Mouse (Mus musculus): ENCODE data around the gene Kcmf1.
A peak's percentile ranks its signal among the peaks of the same experiment; 100 is the strongest.

Kcmf1 gene

DNA sequence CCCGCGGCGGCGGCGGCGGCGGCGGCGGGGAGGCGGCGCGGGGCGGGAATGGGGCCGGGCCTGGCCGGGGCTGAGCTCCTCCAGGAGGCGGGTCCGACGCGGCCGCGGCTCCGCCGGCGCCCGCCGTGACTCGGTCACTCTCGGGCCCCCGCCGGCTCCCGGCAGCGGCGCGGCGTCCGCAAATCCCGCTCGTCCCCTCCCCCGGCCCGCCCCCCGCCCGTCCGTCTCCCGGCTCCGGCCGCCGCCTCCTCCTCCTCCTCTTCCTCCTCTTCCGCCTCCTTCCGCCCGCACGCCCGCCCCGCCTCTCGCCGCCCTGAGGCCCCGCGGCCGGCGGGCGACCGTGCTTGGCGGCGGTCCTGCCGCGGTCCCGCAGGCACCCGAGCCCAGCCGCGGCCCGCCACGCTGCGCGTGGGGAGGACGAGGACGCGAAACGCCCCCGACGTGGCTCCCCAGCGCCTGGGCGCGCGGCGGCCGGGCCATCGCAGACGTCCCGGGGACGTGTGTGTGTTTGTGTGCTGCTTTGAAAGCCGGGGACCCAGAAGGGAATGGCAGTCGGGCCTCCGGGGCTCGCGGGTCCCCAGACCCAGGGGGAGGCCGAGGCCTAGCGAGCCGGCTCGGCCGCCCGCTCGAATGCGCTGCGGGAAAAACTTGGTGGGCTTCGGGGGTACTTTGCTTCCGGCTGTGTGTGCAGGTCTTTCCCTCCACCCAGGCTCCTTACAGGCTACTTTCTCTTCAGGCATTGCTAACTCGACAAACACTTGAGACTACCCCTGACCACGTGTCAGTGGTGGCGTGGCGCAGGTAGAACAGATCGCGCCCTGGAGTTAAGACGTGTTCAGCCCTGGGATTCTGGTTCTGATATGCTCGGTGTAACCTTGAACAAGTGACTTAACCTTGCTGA is at the start of gene Kcmf1:
Kcmf1 (minus strand) TSS at position 199 of the 901 bp plus-strand sequence.
- peak; percentile 86 for DNase-seq

DNA sequence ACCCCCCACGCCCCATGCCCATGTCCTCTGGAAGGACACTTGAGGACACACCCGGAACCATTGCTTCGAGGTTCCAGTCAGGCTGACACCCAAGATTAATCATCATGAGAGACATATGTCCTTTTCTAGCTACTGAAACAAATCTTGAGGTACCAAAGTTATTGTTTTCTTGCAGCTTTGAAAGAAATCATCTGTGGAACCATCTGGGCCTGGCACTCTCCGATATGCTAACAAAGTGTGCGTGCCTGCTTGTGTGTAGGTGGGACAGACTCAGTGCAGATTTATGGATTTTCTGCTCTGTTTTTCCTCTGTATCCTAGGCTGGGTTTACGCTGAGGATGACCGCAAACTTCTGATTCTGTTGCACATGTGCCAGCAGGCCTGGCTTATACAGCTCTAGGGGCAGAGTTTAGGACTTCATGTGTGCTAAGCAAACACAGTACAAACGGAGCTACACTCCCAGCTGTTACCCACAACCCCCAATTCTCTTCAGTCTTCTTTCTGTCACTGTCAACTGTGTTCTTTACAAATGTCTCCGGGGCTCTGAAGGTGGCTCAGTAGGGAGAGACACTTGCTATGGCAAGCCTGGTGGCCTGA is 49.5 kb upstream of the Kcmf1 start:
- no peak for DNase-seq

DNA sequence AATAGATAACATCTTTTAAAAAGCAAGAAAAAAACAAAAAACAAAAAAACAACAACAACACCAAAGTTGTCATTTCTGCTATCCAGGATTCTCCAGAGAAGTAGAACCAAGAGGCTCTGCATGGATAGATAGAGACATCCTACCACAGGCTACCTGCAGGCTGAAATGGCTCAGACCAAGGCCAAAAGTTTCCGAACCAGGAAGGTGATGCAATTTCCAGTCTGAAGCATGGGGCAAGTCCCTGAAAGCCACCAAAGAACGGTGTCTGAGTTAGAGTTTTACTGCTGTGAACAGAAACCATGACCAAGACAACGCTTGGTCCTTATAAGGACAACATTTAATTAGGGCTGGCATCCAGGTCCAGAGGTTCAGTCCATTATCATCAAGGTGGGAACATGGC is 48.6 kb upstream of the Kcmf1 start:
- no peak for DNase-seq

DNA sequence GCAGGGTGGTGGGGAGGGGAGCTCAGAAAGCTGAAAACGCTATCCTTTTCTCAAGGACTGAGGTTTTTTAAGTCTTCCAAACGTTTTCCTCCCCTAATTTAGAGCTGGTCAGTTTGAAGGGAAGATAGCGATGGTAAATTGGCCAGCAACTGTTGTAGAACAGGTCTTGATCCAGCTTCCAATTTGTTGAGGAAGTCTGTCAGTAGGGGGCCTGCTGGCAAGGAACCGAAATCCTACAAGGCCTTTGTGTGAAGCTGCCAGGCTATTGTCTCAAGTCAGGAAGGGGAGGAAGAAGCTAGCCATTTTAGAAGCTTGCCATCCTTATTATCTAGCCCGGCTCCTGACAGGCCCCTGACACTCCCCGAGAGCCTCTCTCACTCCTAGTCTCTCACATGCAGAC is 48.2 kb upstream of the Kcmf1 start:
- no peak for DNase-seq

DNA sequence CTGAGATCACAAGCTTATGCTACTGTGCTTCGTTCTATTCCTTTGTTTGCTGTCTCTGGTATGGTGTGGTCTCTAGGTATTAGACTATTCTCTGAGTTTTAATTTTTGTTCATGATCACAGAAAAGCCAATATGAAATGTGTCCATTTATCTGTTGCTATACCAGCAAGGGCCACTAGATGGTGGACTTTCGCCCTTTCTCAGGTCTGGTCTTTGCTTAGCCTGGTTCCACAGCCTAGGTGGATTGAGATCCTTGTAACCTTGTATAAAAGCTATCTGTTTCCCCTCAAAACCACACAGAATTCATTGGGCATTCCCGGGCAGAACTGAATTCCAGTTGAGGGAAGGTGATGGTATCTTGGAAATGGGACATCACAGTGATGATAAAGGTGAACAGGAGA is 40.7 kb upstream of the Kcmf1 start:
- DNase-seq, result peak; percentile 52 to 58

DNA sequence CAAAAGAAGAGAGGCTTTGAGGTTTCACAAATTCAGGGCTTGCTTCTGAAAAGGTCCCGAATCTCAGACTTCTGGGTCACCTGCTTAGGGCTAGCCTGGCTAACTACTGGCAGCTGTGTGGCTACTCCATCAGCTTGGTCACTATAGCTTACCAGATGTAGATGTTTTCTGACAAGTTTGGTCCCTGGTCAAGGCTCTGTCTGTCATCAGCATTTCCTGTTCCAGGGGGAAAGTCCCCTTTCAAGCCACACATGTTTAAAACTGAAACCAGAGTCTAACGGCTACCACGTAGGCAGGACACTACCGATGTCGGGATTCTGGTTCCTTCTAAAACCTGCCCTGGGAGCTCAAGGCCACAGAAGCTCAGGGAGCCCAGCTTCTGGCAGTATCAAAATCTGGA is 38.1 kb upstream of the Kcmf1 start:
- DNase-seq, result peak in 1 of 2 experiments; percentile 18

DNA sequence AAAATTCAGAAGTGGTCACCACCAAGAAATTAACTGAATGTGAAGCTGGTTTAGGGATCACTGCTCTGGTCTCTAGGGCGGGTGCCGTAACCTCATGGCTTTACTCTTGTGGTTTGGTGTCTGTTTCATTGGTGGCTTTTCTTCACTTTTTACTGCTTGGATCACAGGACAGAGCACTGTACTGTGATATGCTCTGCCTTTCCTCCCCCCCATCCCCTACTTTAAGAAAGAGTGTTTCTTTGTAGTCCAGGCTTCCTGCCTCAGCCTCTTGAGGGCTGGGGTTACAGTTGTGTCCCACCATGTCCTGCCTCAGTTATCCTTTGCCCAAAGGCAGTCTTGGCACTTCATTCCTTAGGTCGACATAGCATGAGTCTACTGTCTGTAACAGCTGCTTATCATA is 37.7 kb upstream of the Kcmf1 start:
- no peak for DNase-seq

DNA sequence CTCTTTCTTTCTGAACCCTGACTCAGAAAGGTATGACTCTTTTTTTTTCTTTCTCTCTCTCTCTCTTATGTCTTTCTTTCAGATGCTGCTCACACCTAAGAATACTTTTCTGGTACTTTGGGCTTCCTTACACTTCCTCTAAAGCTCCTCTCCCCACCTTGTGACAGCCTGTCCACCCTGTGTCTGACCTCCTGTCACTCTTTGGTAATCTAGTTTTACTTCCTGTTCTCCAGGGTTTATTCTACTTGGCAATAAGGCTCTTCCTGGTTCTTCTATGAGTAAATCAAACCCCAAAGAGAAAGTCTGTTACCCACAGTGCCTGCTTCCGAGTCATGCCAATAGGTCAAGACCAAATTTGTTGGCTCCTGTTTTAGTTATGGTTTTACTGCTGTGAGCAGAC is 33.2 kb upstream of the Kcmf1 start:
- DNase-seq, result no peak

DNA sequence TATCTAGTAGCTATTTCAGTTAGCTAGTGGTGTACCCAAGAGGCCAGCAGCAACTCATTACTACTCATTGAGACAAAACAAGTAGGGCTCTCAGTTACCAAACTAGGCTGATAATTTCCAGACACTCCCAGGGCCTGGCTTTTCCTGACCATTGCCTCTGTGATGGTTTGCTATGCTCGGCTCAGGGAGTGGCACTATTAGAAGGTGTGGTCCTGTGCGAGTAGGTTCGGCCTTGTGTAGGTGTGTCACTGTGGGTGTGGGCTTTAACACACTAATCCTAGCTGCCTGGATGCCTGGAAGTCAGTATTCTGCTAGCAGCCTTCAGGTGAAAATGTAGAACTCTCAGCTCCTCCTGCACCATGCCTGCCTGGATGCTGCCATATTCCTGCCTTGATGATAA is 31.8 kb upstream of the Kcmf1 start:
- no peak for DNase-seq

DNA sequence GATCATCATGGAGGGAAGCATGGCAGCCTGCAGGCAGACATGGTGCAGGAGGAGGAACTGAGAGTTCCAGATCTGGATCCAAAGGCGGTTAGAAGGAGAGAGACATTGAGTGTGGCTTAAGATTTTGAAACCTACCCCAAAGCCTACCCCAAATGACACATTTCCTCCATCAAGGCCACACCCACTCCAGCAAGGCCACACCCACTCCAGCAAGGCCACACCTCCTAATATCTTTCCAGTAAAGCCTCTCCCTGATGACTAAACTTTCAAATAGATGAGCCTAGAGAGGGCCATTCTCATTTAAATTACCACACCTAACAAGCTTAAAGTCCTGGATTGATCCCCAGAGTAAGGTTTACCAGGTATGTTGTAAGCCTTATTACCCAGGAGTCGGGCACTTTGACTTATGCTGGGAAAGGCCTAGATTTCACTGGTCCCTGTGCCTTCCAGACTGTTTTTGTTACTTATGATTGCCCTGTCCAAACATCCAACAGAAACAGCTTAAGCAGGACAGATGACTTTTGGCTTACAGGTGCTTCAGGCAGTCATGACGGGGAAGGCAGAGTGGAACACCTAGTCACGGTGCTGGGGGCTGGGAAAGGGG is 30.1 kb upstream of the Kcmf1 start:
- DNase-seq, result no peak

DNA sequence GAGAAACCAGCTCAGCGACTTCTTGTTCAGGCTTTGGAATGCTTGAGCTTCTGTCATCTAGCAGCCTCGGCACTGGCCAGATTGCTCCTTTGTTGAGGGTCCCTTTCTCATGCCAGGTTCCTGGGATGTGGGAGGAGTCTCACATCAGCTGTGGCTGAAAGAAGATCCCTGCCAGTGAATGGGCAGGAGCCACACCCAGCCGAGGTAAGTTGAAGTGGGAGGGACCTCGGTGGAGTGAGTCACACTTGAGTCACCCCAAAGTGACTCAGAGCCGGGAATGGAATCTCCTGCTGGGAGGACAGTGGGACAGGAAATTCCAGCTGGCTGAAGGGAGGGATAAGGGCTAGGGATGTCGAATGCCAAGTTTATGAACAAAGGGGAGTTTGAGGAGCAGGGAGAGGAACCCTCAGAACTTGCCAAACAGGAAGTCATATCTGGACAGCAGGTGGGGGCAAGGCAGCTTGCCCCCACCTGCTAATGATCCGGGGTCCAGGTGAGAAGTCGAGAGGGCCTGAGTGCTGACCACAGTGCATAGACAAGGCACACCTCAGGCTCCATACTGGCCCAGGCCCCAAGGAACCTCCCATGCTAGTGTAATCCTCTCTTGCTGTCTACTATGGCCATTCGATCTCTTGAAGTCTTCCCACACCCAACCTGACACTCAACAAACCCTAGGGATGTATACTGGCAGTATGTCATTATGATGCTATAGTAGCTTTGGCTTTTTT is 27.1 kb upstream of the Kcmf1 start:
- peak; percentile 75 to 83 for DNase-seq

DNA sequence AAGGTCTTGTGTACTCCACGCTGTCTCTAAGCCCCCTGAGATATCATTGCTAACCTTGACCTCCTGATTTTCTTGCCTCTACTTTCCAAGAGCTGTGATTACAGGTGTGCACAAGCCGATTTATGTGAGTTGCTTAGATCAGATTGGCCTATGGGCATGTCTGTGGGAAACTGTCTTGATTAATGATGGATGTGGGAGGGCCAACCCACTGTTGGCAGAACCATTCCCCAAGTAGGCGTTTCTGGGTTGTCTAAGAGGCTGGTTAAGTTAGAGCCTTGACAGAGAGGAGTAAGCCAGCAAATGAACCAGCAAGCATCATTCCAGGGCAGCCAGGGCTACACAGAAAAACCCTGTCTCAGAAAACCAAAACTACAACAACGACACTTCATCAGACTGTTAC is 26.3 kb upstream of the Kcmf1 start:
- DNase-seq, result no peak

DNA sequence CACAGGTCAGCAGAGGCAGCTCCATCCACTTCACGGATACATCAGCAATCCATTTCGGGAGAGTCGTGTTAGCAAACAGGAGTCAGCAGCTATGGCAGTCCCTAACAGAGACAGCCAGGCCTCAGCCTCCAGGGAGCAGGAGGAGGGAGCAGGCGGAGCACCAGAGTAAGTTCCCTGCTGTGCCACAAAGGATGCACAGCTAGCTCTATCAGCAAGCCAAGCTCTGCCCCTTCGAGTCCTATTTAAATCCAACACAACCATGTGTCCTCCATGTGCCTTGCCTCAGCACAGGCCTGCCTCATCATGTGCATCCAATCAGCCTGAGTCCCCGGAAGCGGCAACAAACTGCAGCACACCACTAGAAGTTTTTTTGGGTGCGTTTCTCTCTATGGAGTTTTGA is 23.6 kb upstream of the Kcmf1 start:
- no peak for DNase-seq

DNA sequence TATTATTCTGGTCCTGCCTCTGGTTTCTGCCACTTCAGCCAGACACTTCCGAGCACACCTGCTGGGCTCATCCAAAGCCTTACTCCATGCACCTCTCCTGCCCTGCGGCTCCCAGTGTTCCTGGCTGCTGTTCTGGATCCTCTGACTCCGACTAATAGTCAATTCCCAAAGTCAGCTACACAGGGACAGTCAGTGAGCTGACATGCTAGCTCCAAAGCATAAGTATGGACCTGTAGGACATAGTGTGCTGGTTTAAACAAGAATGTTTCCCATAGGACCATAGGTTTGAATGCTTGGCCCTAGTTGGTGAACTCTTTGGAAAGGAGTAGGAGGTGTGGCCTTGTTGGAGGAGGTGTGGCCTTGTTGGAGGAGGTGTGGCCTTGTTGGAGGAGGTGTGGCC is 21.3 kb upstream of the Kcmf1 start:
- DNase-seq, result no peak

DNA sequence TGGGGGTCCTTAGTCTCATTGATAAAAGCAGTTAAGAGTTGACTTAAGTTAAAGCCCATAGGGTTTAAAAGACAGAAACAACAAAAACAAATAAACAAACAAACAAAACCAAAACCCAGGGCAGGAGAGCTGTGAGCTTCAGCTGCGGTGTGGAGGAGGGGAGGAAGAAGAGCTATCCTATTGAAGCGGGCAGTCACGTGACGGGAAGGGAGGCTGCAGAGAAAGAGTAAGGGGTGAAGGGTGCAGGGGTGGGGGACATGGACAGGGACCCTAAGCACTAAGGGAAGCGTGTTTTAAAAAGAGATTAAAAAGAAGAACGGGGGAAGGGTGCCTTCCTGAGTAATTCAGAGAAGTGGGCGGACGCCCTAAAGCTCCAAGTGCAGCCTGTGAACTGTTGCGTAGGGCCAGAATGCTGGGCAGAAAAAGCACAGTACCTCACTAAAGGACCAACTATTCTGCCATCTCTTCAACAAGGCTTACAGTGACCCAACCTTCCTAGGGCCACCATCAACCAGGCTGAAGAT is 18.8 kb upstream of the Kcmf1 start:
- no peak for DNase-seq

DNA sequence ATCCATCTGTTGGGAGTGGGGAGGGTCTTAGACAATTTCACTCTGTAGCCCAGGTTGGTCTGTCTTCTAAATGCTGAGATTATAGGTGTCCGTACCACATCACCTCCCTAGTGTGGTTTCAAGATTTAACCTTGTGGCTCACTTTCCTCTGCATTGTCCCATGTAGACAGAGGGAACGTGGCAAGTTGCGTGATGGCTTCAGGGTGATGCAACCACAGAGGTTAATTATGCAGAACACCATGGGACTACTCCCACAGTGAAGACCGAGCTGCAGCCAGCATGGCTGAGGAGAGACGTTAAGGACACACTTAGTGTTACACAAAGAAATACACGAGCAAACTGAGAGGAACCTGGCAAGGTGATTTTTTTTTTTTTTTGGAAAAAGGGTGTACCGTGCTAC is 16.6 kb upstream of the Kcmf1 start:
- DNase-seq, result no peak

DNA sequence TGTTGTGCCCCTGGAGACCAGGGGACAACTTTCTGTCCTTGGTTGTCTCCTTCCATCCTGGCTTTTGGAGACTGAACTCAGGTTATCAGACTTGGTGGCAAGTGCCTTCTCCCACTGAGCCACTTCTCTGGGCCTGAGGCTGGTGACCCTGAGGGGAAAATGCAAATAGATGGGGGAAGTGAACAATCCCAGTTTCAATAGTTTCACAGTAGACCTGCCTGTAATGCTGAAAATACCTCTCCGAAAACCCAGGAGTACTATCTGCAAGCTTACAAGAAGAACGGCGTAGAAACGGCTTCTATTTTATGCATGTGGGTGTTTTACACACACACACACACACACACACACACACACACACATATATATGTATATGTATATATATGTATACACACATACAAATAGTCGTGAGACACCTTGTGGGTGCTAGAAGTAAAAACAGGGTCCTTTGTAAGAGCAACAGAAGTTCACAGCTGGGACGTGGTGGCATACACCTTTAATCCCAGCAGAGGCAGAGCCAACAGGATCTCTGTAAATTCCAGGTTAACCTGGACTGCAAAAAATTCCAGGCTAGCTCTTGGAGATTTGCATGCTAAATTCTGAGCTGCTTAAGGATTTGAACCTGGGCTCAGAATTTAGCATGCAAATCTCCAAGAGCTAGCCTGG is 14.4 kb upstream of the Kcmf1 start:
- no peak for DNase-seq

DNA sequence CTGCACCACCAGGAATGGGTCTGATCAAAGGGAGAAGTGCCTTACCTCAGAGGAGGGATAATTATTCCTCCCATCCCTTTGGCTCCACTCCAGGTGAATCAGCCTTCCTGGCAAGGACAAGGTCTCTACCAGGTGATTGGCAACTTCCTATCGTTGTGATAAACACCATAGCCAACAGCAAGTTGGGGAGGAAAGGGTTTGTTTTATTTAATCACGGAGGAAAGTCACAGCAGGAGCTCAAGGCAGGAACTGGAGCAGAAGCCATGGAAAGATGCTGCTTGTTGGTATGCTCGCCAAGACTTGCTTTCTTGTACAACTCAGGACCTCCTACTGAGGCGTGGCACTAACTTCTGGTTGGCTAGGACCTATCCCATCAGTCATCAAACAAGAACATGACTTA is 11.5 kb upstream of the Kcmf1 start:
- no peak for DNase-seq

DNA sequence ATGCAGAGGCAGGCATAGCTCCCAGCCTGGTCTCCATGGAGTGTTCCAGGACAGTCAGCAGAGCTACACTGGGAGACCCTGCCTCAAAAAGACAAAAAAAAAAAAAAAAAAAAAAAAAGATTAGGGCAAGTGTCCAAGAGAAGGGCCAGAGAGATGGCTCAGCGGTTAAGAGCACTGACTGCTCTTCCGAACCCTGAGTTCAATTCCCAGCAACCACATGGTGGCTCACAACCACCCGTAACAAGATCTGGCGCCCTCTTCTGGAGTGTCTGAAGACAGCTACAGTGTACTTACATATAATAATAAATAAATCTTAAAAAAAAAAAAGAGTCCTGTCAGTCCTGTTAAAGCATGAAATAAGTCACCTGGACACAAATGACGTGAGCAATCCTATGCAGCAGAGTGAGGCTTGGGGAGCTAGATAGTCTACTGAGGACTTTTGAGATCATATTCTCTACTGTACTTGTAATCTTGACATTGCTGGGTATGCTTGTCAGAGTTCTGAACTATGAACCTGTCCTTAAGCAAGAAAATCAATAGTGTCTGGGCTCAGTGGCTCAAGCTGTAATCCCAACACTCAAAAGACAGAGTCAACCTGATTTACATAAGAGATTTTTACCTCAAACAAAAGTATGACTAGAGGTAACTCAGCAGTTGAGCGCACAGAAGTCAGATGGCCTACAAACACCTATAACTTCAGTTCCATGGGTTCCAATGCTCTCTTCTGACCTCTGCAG is 2.6 kb upstream of the Kcmf1 start:
- DNase-seq, result no peak

DNA sequence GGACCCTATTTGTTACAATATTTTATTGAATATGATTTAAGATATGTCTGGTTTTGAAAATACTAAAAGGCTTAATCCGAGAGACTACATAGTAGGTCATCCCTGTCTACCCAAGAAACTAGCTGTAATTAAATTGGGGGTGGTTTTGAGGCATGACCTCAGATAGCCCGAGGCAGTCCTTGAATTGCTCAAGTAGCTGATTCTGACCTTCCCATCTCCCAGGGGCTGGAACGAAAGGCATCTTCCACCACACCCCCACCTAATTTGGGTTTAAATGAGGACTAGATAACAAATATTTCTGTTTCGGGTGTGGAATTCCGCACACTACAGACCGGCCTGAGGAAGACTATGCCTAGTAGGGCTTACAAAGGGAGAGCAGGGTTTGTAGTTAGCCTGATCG is 1.2 kb upstream of the Kcmf1 start:
- no peak for DNase-seq

DNA sequence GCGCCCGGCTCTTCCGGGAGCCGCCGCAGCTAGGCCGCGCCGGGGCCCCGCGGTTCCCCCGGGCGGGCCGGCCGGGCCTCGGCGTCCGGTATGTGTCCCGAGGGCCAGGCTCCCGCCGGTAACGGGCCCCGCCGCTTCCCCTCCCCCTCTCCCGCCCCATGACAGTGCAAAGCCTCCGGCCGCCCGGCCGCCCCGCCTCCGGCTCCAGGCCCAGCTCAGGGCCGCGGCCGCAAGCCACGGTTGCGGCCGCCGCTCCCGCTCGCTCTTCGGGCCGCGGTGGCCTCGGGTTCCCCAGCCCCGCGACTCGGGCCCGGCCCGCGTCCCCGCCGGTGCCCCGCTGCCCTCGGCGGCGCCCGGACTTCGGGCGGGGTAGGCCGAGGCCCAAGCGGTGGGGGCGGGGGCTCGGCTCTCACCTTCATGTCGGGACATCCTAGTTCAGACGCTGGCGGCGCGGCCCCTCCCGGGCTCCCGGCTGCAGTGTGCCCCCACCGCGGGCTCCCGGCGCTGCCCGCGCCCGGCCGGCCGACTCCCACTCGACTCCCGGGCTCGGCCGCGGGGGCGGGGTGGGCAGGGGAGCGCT is 488 bp downstream of the Kcmf1 start:
- peak; percentile 27 to 36 for DNase-seq
